Mouse (Mus musculus) layer of hippocampus, adult 2 months (tissue): Measurements from ENCODE around the gene Tldc2. TPM values are rescaled to one million over a fixed set of nuclear protein-coding genes. Genes with fewer than 3 reads are reported as not detected.

ENCODE experiments used
- DNase-seq, 2 experiments: peaks; one replicate each; pipeline ENCODE4 v3.0.0; 2022; ENCODE audit warnings: low spot score in 2 of 2
- H3K27ac ChIP-seq: fragments of 200-600 bp; 2 replicates; pipeline ENCODE4 v1.8.1; 2022
- H3K4me3 ChIP-seq: fragments of 200-600 bp; 2 replicates; pipeline ENCODE4 v1.8.1; 2022; ENCODE audit warnings: mild to moderate bottlenecking
- CTCF ChIP-seq: fragments of 200-600 bp; conservative IDR thresholded peaks from 2 replicates; pipeline ENCODE4 v1.8.1; 2022; ENCODE audit warnings: antibody characterized with exemption, mild to moderate bottlenecking, moderate library complexity
- total RNA-seq, 2 experiments: library from RNA; stranded (reverse); gene quantifications; 2 replicates each; pipeline ENCODE4 v1.2.3; 2021

The Tldc2 gene
- total RNA-seq, 2 experiments from 2014 or later: not detected

- Histone ChIP-seq H3K4me3 (no peak overlapping the region), H3K27ac (peak overlapping the region; percentile 48; the same call in 1 of the 2 replicates)
- TF ChIP-seq CTCF: no peak
- DNase-seq: peak in 1 of 2 experiments; percentile 36
Measured at GRCm38 (mm10) chr2:157092024-157092423, 5.2 kb downstream of the Tldc2 start.

- no peak overlapping the region for H3K27ac ChIP-seq
- peak; percentile 56 to 81 for DNase-seq
- peak; percentile 94 for TF ChIP-seq CTCF
- H3K4me3 ChIP-seq: no peak overlapping the region
Measured at GRCm38 (mm10) chr2:157095005-157095755, 8.3 kb downstream of the Tldc2 start.

GRCm38 (mm10) chr2:157099532-157100318 lies 12.9 kb downstream of the Tldc2 start:
- Histone ChIP-seq H3K27ac (no peak overlapping the region), H3K4me3 (no peak overlapping the region)
- DNase-seq: no peak
- TF ChIP-seq CTCF: no peak

- Histone ChIP-seq H3K27ac (no peak overlapping the region), H3K4me3 (no peak overlapping the region)
- TF ChIP-seq CTCF: no peak
- no peak for DNase-seq
Measured at GRCm38 (mm10) chr2:157100319-157100605, 13.4 kb downstream of the Tldc2 start.

- DNase-seq: no peak
- H3K27ac ChIP-seq: no peak overlapping the region
- H3K4me3 ChIP-seq: no peak overlapping the region
- TF ChIP-seq CTCF: no peak
Measured at GRCm38 (mm10) chr2:157101650-157102049, 14.8 kb downstream of the Tldc2 start.

GRCm38 (mm10) chr2:157102256-157102655 lies 15.4 kb downstream of the Tldc2 start:
- Histone ChIP-seq H3K27ac (no peak overlapping the region), H3K4me3 (no peak overlapping the region)
- TF ChIP-seq CTCF: no peak
- DNase-seq: no peak

GRCm38 (mm10) chr2:157104454-157104853 lies 17.6 kb downstream of the Tldc2 start:
- Histone ChIP-seq H3K27ac (no peak overlapping the region), H3K4me3 (no peak overlapping the region)
- no peak for DNase-seq
- no peak for TF ChIP-seq CTCF

GRCm38 (mm10) chr2:157108236-157108635 lies 21.4 kb downstream of the Tldc2 start:
- no peak for DNase-seq
- no peak for TF ChIP-seq CTCF

GRCm38 (mm10) chr2:157116964-157117363 lies 30.1 kb downstream of the Tldc2 start:
- Histone ChIP-seq H3K27ac (no peak overlapping the region), H3K4me3 (no peak overlapping the region)
- peak; percentile 90 for TF ChIP-seq CTCF
- DNase-seq: peak in 1 of 2 experiments; percentile 47

More at GRCm38 (mm10) chr2:157108236-157108635, 21.4 kb downstream of the Tldc2 start:
- Histone ChIP-seq H3K27ac (no peak overlapping the region), H3K4me3 (no peak overlapping the region)

GRCm38 (mm10) chr2:157118556-157118955 lies 31.7 kb downstream of the Tldc2 start:
- H3K4me3 ChIP-seq: no peak overlapping the region
- TF ChIP-seq CTCF: no peak
- DNase-seq: no peak
- H3K27ac ChIP-seq: no peak overlapping the region

- no peak for DNase-seq
- no peak for TF ChIP-seq CTCF
- no peak overlapping the region for H3K4me3 ChIP-seq
- H3K27ac ChIP-seq: no peak overlapping the region
Measured at GRCm38 (mm10) chr2:157119075-157119474, 32.2 kb downstream of the Tldc2 start.

GRCm38 (mm10) chr2:157121766-157122165 lies 34.9 kb downstream of the Tldc2 start:
- Histone ChIP-seq H3K27ac (no peak overlapping the region), H3K4me3 (no peak overlapping the region)
- TF ChIP-seq CTCF: no peak
- no peak for DNase-seq

GRCm38 (mm10) chr2:157125246-157125645 lies 38.4 kb downstream of the Tldc2 start:
- no peak for TF ChIP-seq CTCF
- no peak for DNase-seq
- no peak overlapping the region for H3K4me3 ChIP-seq
- no peak overlapping the region for H3K27ac ChIP-seq

GRCm38 (mm10) chr2:157127370-157127769 lies 40.5 kb downstream of the Tldc2 start:
- TF ChIP-seq CTCF: no peak
- DNase-seq: no peak
- Histone ChIP-seq H3K4me3 (no peak overlapping the region), H3K27ac (no peak overlapping the region)
